Mouse (Mus musculus) heart, embryonic 16.5 days (tissue): ENCODE measurements around the gene Zfp784. TPM values are rescaled to one million over a fixed set of nuclear protein-coding genes. Genes with fewer than 3 reads are reported as not detected.
A peak's percentile ranks its signal among the peaks of the same experiment; 100 is the strongest.

Source experiments
- ATAC-seq: fragments of 200-750 bp; cut with Nextera tagmentation; replicated peaks from 2 replicates; pipeline ENCODE4 v1.8.0; 2017; ENCODE audit warnings: moderate number of reproducible peaks; ENCODE audit not compliant: insufficient read depth, low FRiP score; ENCODE audit errors: extremely low read depth
- H3K27ac ChIP-seq: fragments of 300-500 bp; sonication (generic); 2 replicates; pipeline ENCODE4 v1.5.1; 2014; ENCODE audit warnings: mild to moderate bottlenecking, low read length, control low read depth, moderate library complexity
- H3K27me3 ChIP-seq: fragments of 300-500 bp; sonication (generic); 2 replicates; pipeline ENCODE4 v1.6.1; 2014; ENCODE audit warnings: low read length, mixed read lengths; ENCODE audit not compliant: control insufficient read depth, insufficient read depth
- H3K36me3 ChIP-seq: fragments of 300-500 bp; sonication (generic); 2 replicates; pipeline ENCODE4 v1.6.1; 2014; ENCODE audit not compliant: control insufficient read depth, insufficient read depth
- H3K4me1 ChIP-seq: fragments of 300-500 bp; sonication (generic); 2 replicates; pipeline ENCODE4 v1.6.1; 2014; ENCODE audit warnings: low read length, mixed read lengths; ENCODE audit not compliant: control insufficient read depth, insufficient read depth
- H3K4me2 ChIP-seq: fragments of 300-500 bp; sonication (generic); 2 replicates; pipeline ENCODE4 v1.6.1; 2014; ENCODE audit warnings: low read depth, mild to moderate bottlenecking, control low read depth, low read length
- H3K4me3 ChIP-seq: fragments of 300-500 bp; sonication (generic); 2 replicates; pipeline ENCODE4 v1.5.1; 2014; ENCODE audit warnings: mild to moderate bottlenecking, control low read depth, low read length
- H3K9ac ChIP-seq: fragments of 300-500 bp; sonication (generic); 2 replicates; pipeline ENCODE4 v1.6.1; 2014; ENCODE audit warnings: low read length, control low read depth
- H3K9me3 ChIP-seq: fragments of 300-500 bp; sonication (generic); replicated peaks from 2 replicates; pipeline ENCODE4 v1.6.1; 2016; ENCODE audit warnings: low read length; ENCODE audit not compliant: control insufficient read depth
- WGBS: fragments of 180-500 bp; shearing (Covaris S2); extraction: QIAGEN DNeasy Blood & Tissue Kit; methylation state at CpG from one replicate; pipeline ENCODE4 v1.1.7; 2014; 5-methylcytosine and 5-hydroxymethylcytosine counted together
- polyA plus RNA-seq: library from polyadenylated mRNA; unstranded; fragments of >200 nt; fragmentation: Nextera tagmentation; extraction: Ambion mirVana; gene quantifications from 2 replicates; pipeline ENCODE4 v1.2.1, GENCODE M21; 2015

The Zfp784 gene
- polyA plus RNA-seq, 1 experiment from 2014 or later: 6.8 TPM

- peaks cover 18% of the 10 kb centered on the region for H3K36me3 ChIP-seq
- no peak for ATAC-seq
- H3K9ac ChIP-seq: 0 out of 2 replicates have a peak overlapping the region, but pooled peaks have one; percentile 32
- H3K4me3 ChIP-seq: peak overlapping the region; percentile 1; the same call in 1 of the 2 replicates
- peaks cover 14% of the 10 kb centered on the region for H3K4me1 ChIP-seq
- H3K4me2 ChIP-seq: peak overlapping the region; percentile 39
- H3K9me3 ChIP-seq: 0 out of 2 replicates have a peak, but pooled peaks cover 5% of the 10 kb centered on the region
- peaks cover 12% of the 10 kb centered on the region for H3K27me3 ChIP-seq
- H3K27ac ChIP-seq: no peak overlapping the region
- WGBS: 47% methylated on average over 55 of the region's 55 CpGs
Measured at GRCm38 (mm10) chr7:4993347-4993998, 44.8 kb downstream of the Zfp784 start.

GRCm38 (mm10) chr7:4988250-4988649, 50.0 kb downstream of the Zfp784 start:
- H3K4me3 ChIP-seq: no peak overlapping the region
- no peaks in the 10 kb centered on the region for H3K4me1 ChIP-seq
- H3K9me3 ChIP-seq: 0 out of 2 replicates have a peak, but pooled peaks cover 2% of the 10 kb centered on the region
- H3K27me3 ChIP-seq: no peaks in the 10 kb centered on the region; the same call in 1 of the 2 replicates
- H3K4me2 ChIP-seq: no peak overlapping the region
- no peak for ATAC-seq
- H3K9ac ChIP-seq: no peak overlapping the region
- H3K36me3 ChIP-seq: peaks cover 14% of the 10 kb centered on the region
- no peak overlapping the region for H3K27ac ChIP-seq
- WGBS: 29% methylated on average over 2 of the region's 2 CpGs

Other genes with a start within 250 kb of the Zfp784 start
- gene Tmem238, start 248.8 kb downstream of the Zfp784 start, polyA plus RNA-seq: 5.8 and 6.7 TPM in 2 replicates
- 191 and 205 TPM in 2 replicates for gene Rpl28, start 245.6 kb downstream of the Zfp784 start, polyA plus RNA-seq
- gene Ube2s, start 225.9 kb downstream of the Zfp784 start, polyA plus RNA-seq: 338 and 342 TPM in 2 replicates
- 0.05 and 0.07 TPM in 2 replicates for gene Shisa7, start 193.8 kb downstream of the Zfp784 start, polyA plus RNA-seq
- gene Isoc2b, start 168.2 kb downstream of the Zfp784 start, polyA plus RNA-seq: 5.6 and 6.3 TPM in 2 replicates
- 2.0 and 2.1 TPM in 2 replicates for gene Isoc2a, start 161.3 kb downstream of the Zfp784 start, polyA plus RNA-seq
- 0.11 TPM in 1 of 2 replicates, not detected in the other for gene Gm36210, start 131.9 kb downstream of the Zfp784 start, polyA plus RNA-seq
- gene Zfp628, start 123.2 kb downstream of the Zfp784 start, polyA plus RNA-seq: 2.2 and 2.5 TPM in 2 replicates
- gene Nat14, start 116.4 kb downstream of the Zfp784 start, polyA plus RNA-seq: 3.9 and 4.6 TPM in 2 replicates
- gene Ssc5d, start 112.7 kb downstream of the Zfp784 start, polyA plus RNA-seq: 2.6 and 2.7 TPM in 2 replicates
- gene Sbk2, start 74.0 kb downstream of the Zfp784 start, polyA plus RNA-seq: 5.9 and 10.4 TPM in 2 replicates
- gene Sbk3, start 67.3 kb downstream of the Zfp784 start, polyA plus RNA-seq: 0.72 and 0.84 TPM in 2 replicates
- 25.8 and 31.3 TPM in 2 replicates for gene Zfp579, start 42.3 kb downstream of the Zfp784 start, polyA plus RNA-seq
- 14.1 and 15.1 TPM in 2 replicates for gene Zfp524, start 24.0 kb downstream of the Zfp784 start, polyA plus RNA-seq
- gene Fiz1, start 23.7 kb downstream of the Zfp784 start, polyA plus RNA-seq: 25.6 and 26.2 TPM in 2 replicates
- gene Gm44973, start 22.9 kb downstream of the Zfp784 start, polyA plus RNA-seq: 0.95 TPM in 1 of 2 replicates, not detected in the other
- 3.9 and 4.0 TPM in 2 replicates for gene Zfp865, start 18.1 kb downstream of the Zfp784 start, polyA plus RNA-seq
- 1.5 and 2.3 TPM in 2 replicates for gene Ccdc106, start 17.9 kb downstream of the Zfp784 start, polyA plus RNA-seq
- gene 4632433K11Rik, start 4.3 kb downstream of the Zfp784 start, polyA plus RNA-seq: not detected in 2 replicates
- 14.9 and 15.2 TPM in 2 replicates for gene Zfp580, start 13.1 kb upstream of the Zfp784 start, polyA plus RNA-seq
- gene U2af2, start 23.7 kb upstream of the Zfp784 start, polyA plus RNA-seq: 72.8 and 75.3 TPM in 2 replicates
- gene Epn1, start 41.8 kb upstream of the Zfp784 start, polyA plus RNA-seq: 55.8 and 56.9 TPM in 2 replicates
- gene Rfpl4, start 78.5 kb upstream of the Zfp784 start, polyA plus RNA-seq: not detected in 2 replicates
- gene Rasl2-9, start 87.5 kb upstream of the Zfp784 start, polyA plus RNA-seq: 1.8 and 2.7 TPM in 2 replicates
- 0.01 TPM in 1 of 2 replicates, not detected in the other for gene Vmn1r55, start 111.2 kb upstream of the Zfp784 start, polyA plus RNA-seq
- not detected in 2 replicates for gene Vmn1r56, start 158.3 kb upstream of the Zfp784 start, polyA plus RNA-seq
- not detected in 2 replicates for gene Vmn1r57, start 180.0 kb upstream of the Zfp784 start, polyA plus RNA-seq